Mouse (Mus musculus) CD8-positive naive resting alpha-beta T cell, adult 2 months (primary cell): ENCODE measurements around the gene Armc10.
"Not testable (repeated sequence)": the region's sequence is repeated elsewhere in the genome, so short reads cannot be mapped to it uniquely, and the experiment has no call there.

Experiments used
- DNase-seq, 2 experiments: peaks; one replicate each; pipeline ENCODE4 v3.0.0; 2022; ENCODE audit warnings: low read depth in 2 of 2, low spot score in 2 of 2

Armc10 gene

GRCm38 (mm10) chr5:21702009-21702364 lies 56.4 kb downstream of the Armc10 start:
- DNase-seq: no peak

- DNase-seq: no peak
Measured at GRCm38 (mm10) chr5:21702873-21703475, 57.4 kb downstream of the Armc10 start.

GRCm38 (mm10) chr5:21703708-21704107 lies 58.1 kb downstream of the Armc10 start:
- DNase-seq: no peak

GRCm38 (mm10) chr5:21706546-21706945 lies 60.9 kb downstream of the Armc10 start:
- DNase-seq: no peak

GRCm38 (mm10) chr5:21708011-21708410 lies 62.4 kb downstream of the Armc10 start:
- DNase-seq: not testable (repeated sequence)
